Mouse (Mus musculus) lung, embryonic 16.5 days (tissue): ENCODE measurements around the gene Setd2. TPM values are rescaled to one million over a fixed set of nuclear protein-coding genes. Genes with fewer than 3 reads are reported as not detected.

Experiments used
- ATAC-seq: fragments of 200-750 bp; cut with Nextera tagmentation; 2 replicates; pipeline ENCODE4 v1.8.0; 2017; ENCODE audit warnings: low read depth, mild to moderate bottlenecking, moderate library complexity
- H3K27ac ChIP-seq: fragments of 300-500 bp; sonication (generic); 2 replicates; pipeline ENCODE4 v1.5.1; 2014; ENCODE audit warnings: mild to moderate bottlenecking, control low read depth, low read length
- H3K27me3 ChIP-seq: fragments of 300-500 bp; sonication (generic); 2 replicates; pipeline ENCODE4 v1.6.1; 2014; ENCODE audit warnings: low read depth, low read length, mixed read lengths; ENCODE audit not compliant: control insufficient read depth, insufficient read depth
- H3K36me3 ChIP-seq: fragments of 300-500 bp; sonication (generic); 2 replicates; pipeline ENCODE4 v1.6.1; 2014; ENCODE audit warnings: low read length; ENCODE audit not compliant: control insufficient read depth, insufficient read depth
- H3K4me1 ChIP-seq: fragments of 300-500 bp; sonication (generic); replicated peaks from 2 replicates; pipeline ENCODE4 v1.6.1; 2014; ENCODE audit warnings: low read length, mixed read lengths; ENCODE audit not compliant: control insufficient read depth, insufficient read depth
- H3K4me2 ChIP-seq: fragments of 300-500 bp; sonication (generic); 2 replicates; pipeline ENCODE4 v1.6.1; 2014; ENCODE audit warnings: low read depth, low read length, control low read depth
- H3K4me3 ChIP-seq: fragments of 300-500 bp; sonication (generic); 2 replicates; pipeline ENCODE4 v1.5.1; 2014; ENCODE audit warnings: mild to moderate bottlenecking, low read length, control low read depth
- H3K9ac ChIP-seq: fragments of 300-500 bp; sonication (generic); 2 replicates; pipeline ENCODE4 v1.6.1; 2014; ENCODE audit warnings: low read length, control low read depth
- H3K9me3 ChIP-seq: fragments of 300-500 bp; sonication (generic); 2 replicates; pipeline ENCODE4 v1.6.1; 2016; ENCODE audit warnings: low read length; ENCODE audit not compliant: control insufficient read depth
- WGBS: fragments of 180-500 bp; shearing (Covaris S2); extraction: QIAGEN DNeasy Blood & Tissue Kit; methylation state at CpG from one replicate; pipeline ENCODE4 v1.1.7; 2014; 5-methylcytosine and 5-hydroxymethylcytosine counted together
- polyA plus RNA-seq: library from polyadenylated mRNA; unstranded; fragments of >200 nt; fragmentation: Nextera tagmentation; extraction: Ambion mirVana; gene quantifications from 2 replicates; pipeline ENCODE4 v1.2.1, GENCODE M21; 2015

The Setd2 gene
- polyA plus RNA-seq, 1 experiment from 2014 or later = 31.7 TPM

DNA sequence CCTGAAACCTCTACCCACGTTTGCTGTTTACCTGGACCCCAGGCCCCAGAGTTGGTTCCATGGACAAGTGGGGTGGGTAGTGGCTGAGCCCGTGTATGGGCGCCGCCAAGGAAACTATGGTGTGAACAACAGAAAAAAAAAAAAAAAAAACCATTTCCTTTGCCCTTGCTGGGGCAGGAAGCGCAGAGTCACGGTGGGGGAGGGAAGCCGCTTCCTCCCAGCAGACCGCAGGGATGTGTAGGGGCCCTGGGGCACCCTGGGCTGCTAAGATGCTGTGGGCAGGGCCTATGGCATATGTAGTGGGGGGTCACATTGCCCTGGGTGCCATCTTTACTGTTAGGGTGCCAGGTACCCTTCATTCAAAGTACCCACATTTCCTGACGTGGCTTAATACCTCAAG is 112.8 kb downstream of the Setd2 start:
- H3K36me3 ChIP-seq = no peaks in the 10 kb centered on the region
- H3K27ac ChIP-seq = no peak overlapping the region
- no peak overlapping the region for H3K4me2 ChIP-seq
- 68% methylated on average over 9 of the region's 9 CpGs for WGBS
- no peak overlapping the region for H3K9ac ChIP-seq
- H3K27me3 ChIP-seq = no peaks in the 10 kb centered on the region
- no peaks in the 10 kb centered on the region for H3K9me3 ChIP-seq
- H3K4me1 ChIP-seq = no peaks in the 10 kb centered on the region
- no peak overlapping the region for H3K4me3 ChIP-seq
- peak; percentile 30; the same call in 1 of the 2 replicates for ATAC-seq

DNA sequence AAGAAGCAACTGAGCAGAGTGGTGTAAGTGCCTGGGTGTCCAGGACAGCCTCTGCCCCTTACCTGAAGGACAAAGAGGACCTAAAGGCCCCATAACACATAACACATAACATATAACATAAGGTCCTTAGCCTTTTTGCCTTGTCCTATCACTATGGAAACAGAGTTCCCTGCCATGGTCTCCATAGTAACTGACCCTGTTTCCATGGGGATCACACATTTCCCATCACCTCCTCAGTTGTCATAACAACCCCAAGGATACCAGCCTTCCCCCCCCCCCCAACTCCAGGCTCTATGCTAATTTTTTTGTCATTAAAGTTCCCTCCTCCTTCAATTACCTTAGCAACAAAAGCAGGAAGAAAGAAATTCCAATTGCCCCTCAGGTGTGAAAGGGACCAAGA is 117.4 kb downstream of the Setd2 start:
- no peak for ATAC-seq
- H3K27ac ChIP-seq = no peak overlapping the region
- H3K4me1 ChIP-seq = peaks cover 19% of the 10 kb centered on the region

GRCm38 (mm10) chr9:110651931-110652722 is 119.7 kb downstream of the Setd2 start:
- peak; percentile 10; the same call in 1 of the 2 replicates for ATAC-seq
- H3K4me2 ChIP-seq = peak overlapping the region; percentile 93
- peak overlapping the region; percentile 70 for H3K4me3 ChIP-seq
- peak overlapping the region; percentile 83 for H3K27ac ChIP-seq
- H3K9ac ChIP-seq = peak overlapping the region; percentile 82
- H3K4me1 ChIP-seq = peaks cover 30% of the 10 kb centered on the region
- 21% methylated on average over 13 of the region's 13 CpGs for WGBS
- H3K36me3 ChIP-seq = no peaks in the 10 kb centered on the region
- no peaks in the 10 kb centered on the region for H3K9me3 ChIP-seq
- H3K27me3 ChIP-seq = peaks cover 9% of the 10 kb centered on the region; the same call in 1 of the 2 replicates

More for the DNA sequence above, 117.4 kb downstream of the Setd2 start:
- peaks cover 9% of the 10 kb centered on the region; the same call in 1 of the 2 replicates for H3K27me3 ChIP-seq
- H3K4me3 ChIP-seq = no peak overlapping the region
- H3K9me3 ChIP-seq = no peaks in the 10 kb centered on the region
- H3K36me3 ChIP-seq = no peaks in the 10 kb centered on the region
- no peak overlapping the region for H3K4me2 ChIP-seq
- no peak overlapping the region for H3K9ac ChIP-seq

DNA sequence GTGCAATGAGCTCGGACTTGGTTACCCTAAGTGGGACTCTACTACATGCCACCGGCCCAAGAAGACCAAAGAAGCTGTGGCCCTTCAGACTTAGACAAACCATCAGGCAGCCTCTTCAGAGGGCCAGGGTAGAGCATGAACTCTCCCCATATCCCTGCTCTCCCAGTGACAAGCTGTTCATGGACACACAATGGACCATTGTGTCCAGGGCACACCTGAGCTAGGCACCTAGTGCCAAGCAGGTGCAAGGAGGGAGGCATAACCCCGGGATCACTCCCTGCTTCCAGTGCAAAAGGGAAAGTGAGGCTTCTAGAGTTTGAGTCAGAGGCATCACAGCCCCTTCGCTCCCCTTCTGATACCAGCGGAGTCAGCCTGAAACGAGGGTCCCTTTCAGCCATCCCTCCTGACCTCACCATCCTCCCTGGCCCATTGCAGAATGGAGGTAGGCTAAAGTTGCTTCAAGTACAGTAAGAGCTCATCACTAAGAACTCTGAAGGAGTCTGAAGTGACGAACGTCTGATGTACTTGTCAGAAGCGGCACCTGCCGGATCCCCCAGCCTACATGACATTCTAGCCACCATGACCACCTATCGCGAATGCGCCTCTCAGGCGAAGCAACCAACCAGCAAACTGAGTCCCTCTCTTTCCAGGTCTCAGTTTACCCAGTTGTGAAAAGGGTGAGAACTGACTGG is 120.7 kb downstream of the Setd2 start:
- H3K27ac ChIP-seq = peak overlapping the region; percentile 83
- peaks cover 40% of the 10 kb centered on the region for H3K4me1 ChIP-seq
- H3K9ac ChIP-seq = peak overlapping the region; percentile 82

DNA sequence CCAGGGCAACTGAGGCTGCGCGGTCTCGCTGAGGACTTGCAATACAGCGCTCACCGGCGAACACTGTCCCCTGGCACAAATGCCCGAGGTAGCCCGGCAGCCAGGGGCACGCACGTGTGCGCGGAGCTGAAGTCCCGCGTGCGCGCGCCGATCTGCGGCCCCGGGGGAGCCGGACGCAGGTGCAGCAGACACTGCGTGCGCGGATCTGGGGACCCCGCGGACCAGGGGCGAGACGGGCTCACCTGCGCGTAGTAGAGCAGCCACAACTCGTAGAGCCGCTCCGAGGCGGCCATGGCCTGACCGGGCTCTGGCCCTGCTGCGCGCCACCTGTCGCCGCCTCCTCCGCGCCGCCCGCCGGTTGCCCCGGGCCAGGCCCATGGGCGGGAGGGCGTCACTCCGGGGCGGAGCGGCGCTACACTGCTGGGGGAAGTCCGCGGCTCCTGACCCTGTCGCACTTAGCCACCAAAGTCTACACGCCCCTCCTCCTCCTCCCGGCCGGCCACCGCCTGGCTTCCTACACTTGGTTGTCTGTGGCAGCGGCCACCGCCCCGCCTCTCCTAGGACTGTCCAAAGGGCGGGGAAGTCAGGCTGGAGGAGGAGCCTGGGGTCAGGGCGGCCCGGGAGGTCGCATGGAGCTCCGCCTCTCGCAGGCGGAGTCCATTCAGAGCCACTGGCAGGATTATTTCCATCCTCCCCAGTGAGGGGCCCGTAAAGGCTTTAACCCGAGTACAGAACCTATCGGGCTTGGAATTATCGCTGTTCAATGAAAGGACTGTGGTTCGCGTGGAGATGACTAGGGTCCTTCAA is 121.5 kb downstream of the Setd2 start, which contains the start of gene Nbeal2:
Nbeal2 (minus strand) TSS at position 507 of the 807 bp plus-strand sequence.
- peak within 1 kb of the TSS; percentile 85 for H3K27ac ChIP-seq
- peak within 1 kb of the TSS; percentile 93 for H3K4me2 ChIP-seq
- H3K9me3 ChIP-seq = no peaks in the 10 kb centered on the region
- H3K27me3 ChIP-seq = peaks cover 9% of the 10 kb centered on the region; the same call in 1 of the 2 replicates
- no peaks in the 10 kb centered on the region for H3K36me3 ChIP-seq
- WGBS = under 1% methylated on average over 66 of the region's 75 CpGs
- peak; percentile 87 for ATAC-seq
- H3K9ac ChIP-seq = peak within 1 kb of the TSS; percentile 82
- H3K4me3 ChIP-seq = peak within 1 kb of the TSS; percentile 70
- peaks cover 40% of the 10 kb centered on the region for H3K4me1 ChIP-seq

More for the DNA sequence above, 120.7 kb downstream of the Setd2 start:
- Histone ChIP-seq H3K27me3 (peaks cover 9% of the 10 kb centered on the region; the same call in 1 of the 2 replicates), H3K36me3 (no peaks in the 10 kb centered on the region), H3K4me2 (peak overlapping the region; percentile 93), H3K4me3 (peak overlapping the region; percentile 70), H3K9me3 (no peaks in the 10 kb centered on the region)
- 15% methylated on average over 14 of the region's 14 CpGs for WGBS
- no peak for ATAC-seq

- no peak for ATAC-seq
- H3K36me3 ChIP-seq = peaks cover 8% of the 10 kb centered on the region; the same call in 1 of the 2 replicates
- no peaks in the 10 kb centered on the region for H3K9me3 ChIP-seq
- H3K27ac ChIP-seq = peak overlapping the region; percentile 85
- 77% methylated on average over 19 of the region's 19 CpGs for WGBS
- peaks cover 9% of the 10 kb centered on the region; the same call in 1 of the 2 replicates for H3K27me3 ChIP-seq
- H3K4me3 ChIP-seq = no peak overlapping the region
- peak overlapping the region; percentile 93 for H3K4me2 ChIP-seq
- no peak overlapping the region for H3K9ac ChIP-seq
- H3K4me1 ChIP-seq = peaks cover 40% of the 10 kb centered on the region
Observed at GRCm38 (mm10) chr9:110654726-110655650, 122.6 kb downstream of the Setd2 start.

GRCm38 (mm10) chr9:110655651-110656007 is 123.2 kb downstream of the Setd2 start:
- H3K27ac ChIP-seq = peak overlapping the region; percentile 85
- 70% methylated on average over 10 of the region's 10 CpGs for WGBS
- H3K36me3 ChIP-seq = peaks cover 8% of the 10 kb centered on the region; the same call in 1 of the 2 replicates
- H3K27me3 ChIP-seq = peaks cover 9% of the 10 kb centered on the region; the same call in 1 of the 2 replicates
- no peak for ATAC-seq
- peaks cover 40% of the 10 kb centered on the region for H3K4me1 ChIP-seq
- no peaks in the 10 kb centered on the region for H3K9me3 ChIP-seq
- H3K4me3 ChIP-seq = peak overlapping the region; percentile 64
- H3K4me2 ChIP-seq = peak overlapping the region; percentile 51
- H3K9ac ChIP-seq = peak overlapping the region; percentile 7; the same call in 1 of the 2 replicates
